Mouse (Mus musculus) urinary bladder, adult 18-20 months (tissue): ENCODE results near the gene Crybg2.

Experiments
- DNase-seq, 2 experiments: peaks; one replicate each; pipeline ENCODE4 v3.0.0; 2022; ENCODE audit warnings: low spot score in 2 of 2, mixed read lengths in 2 of 2

Gene Crybg2

GRCm38 (mm10) chr4:134094004-134094564 is 33.5 kb downstream of the Crybg2 start:
- no peak for DNase-seq

- DNase-seq = no peak
Measured at GRCm38 (mm10) chr4:134094923-134095547, 34.4 kb downstream of the Crybg2 start, which contains the start of gene Cd52. Gene Cd52 (minus strand): TSS chr4:134095082.

GRCm38 (mm10) chr4:134096120-134096519 is 35.5 kb downstream of the Crybg2 start:
- no peak for DNase-seq

- DNase-seq = no peak
Measured at GRCm38 (mm10) chr4:134097015-134097608, 36.5 kb downstream of the Crybg2 start.

- no peak for DNase-seq
Measured at GRCm38 (mm10) chr4:134098628-134099027, 38.0 kb downstream of the Crybg2 start.

- no peak for DNase-seq
Measured at GRCm38 (mm10) chr4:134100245-134100644, 39.6 kb downstream of the Crybg2 start.

- peak; percentile 74 to 78 for DNase-seq
Measured at GRCm38 (mm10) chr4:134101979-134102741, 41.5 kb downstream of the Crybg2 start, which contains the start of gene Ubxn11. Gene Ubxn11 (plus strand): TSS chr4:134102570.

GRCm38 (mm10) chr4:134102742-134103119 is 42.1 kb downstream of the Crybg2 start:
- no peak for DNase-seq

- DNase-seq = no peak
Measured at GRCm38 (mm10) chr4:134106105-134106504, 45.5 kb downstream of the Crybg2 start.

- no peak for DNase-seq
Measured at GRCm38 (mm10) chr4:134107730-134108129, 47.1 kb downstream of the Crybg2 start.

GRCm38 (mm10) chr4:134108196-134108595 is 47.6 kb downstream of the Crybg2 start:
- no peak for DNase-seq

- DNase-seq = no peak
Measured at GRCm38 (mm10) chr4:134110653-134111052, 50.0 kb downstream of the Crybg2 start.

- DNase-seq = no peak
Measured at GRCm38 (mm10) chr4:134112403-134112802, 51.8 kb downstream of the Crybg2 start.

GRCm38 (mm10) chr4:134113356-134113994 is 52.9 kb downstream of the Crybg2 start:
- DNase-seq = no peak

- no peak for DNase-seq
Measured at GRCm38 (mm10) chr4:134114038-134114437, 53.4 kb downstream of the Crybg2 start.

- DNase-seq = no peak
Measured at GRCm38 (mm10) chr4:134115215-134116144, 54.9 kb downstream of the Crybg2 start.

- DNase-seq = no peak
Measured at GRCm38 (mm10) chr4:134116501-134116900, 55.9 kb downstream of the Crybg2 start.

GRCm38 (mm10) chr4:134117012-134117411 is 56.4 kb downstream of the Crybg2 start:
- no peak for DNase-seq

- DNase-seq = no peak
Measured at GRCm38 (mm10) chr4:134118126-134118800, 57.6 kb downstream of the Crybg2 start.

GRCm38 (mm10) chr4:134119042-134119441 is 58.4 kb downstream of the Crybg2 start:
- DNase-seq = no peak
